Mouse (Mus musculus) small intestine, adult 2 months (tissue): Measurements from ENCODE around the gene Spata33. TPM values are rescaled to one million over a fixed set of nuclear protein-coding genes. Genes with fewer than 3 reads are reported as not detected.

Experiments used
- H3K27ac ChIP-seq: fragments of 200-500 bp; 2 replicates; pipeline ENCODE4 v1.5.1; 2012; ENCODE audit warnings: low read depth, low read length, control low read depth, inconsistent platforms; ENCODE audit not compliant: insufficient read depth
- H3K27me3 ChIP-seq: fragments of 200-500 bp; 2 replicates; pipeline ENCODE4 v1.6.1; 2012; ENCODE audit warnings: mild to moderate bottlenecking, moderate library complexity, low read length, inconsistent platforms; ENCODE audit not compliant: control insufficient read depth, insufficient read depth
- H3K36me3 ChIP-seq: fragments of 200-500 bp; 2 replicates; pipeline ENCODE4 v1.6.1; 2012; ENCODE audit warnings: mild to moderate bottlenecking, low read length, control low read depth, inconsistent platforms; ENCODE audit not compliant: control insufficient read depth, insufficient read depth
- H3K4me1 ChIP-seq: fragments of 200-500 bp; 2 replicates; pipeline ENCODE4 v1.6.1; 2012; ENCODE audit warnings: low read length, inconsistent platforms, mixed read lengths; ENCODE audit not compliant: control insufficient read depth, insufficient read depth, insufficient read length
- H3K4me3 ChIP-seq: fragments of 200-500 bp; 2 replicates; pipeline ENCODE4 v1.5.1; 2012; ENCODE audit warnings: low read depth, mild to moderate bottlenecking, control low read depth, inconsistent platforms, low read length, moderate library complexity
- CTCF ChIP-seq: fragments of 200-500 bp; IDR thresholded peaks from 2 replicates; pipeline ENCODE4 v1.5.1; 2012; ENCODE audit warnings: low read depth, mild to moderate bottlenecking, control low read depth, inconsistent platforms, low read length, moderate library complexity, mixed read lengths; ENCODE audit not compliant: insufficient replicate concordance, insufficient read length; ENCODE audit errors: extremely low read depth
- POLR2A ChIP-seq: fragments of 200-500 bp; IDR thresholded peaks from 2 replicates; pipeline ENCODE4 v1.6.1; 2012; ENCODE audit warnings: low read depth, mild to moderate bottlenecking, control low read depth, inconsistent platforms, low read length, moderate library complexity
- WGBS: fragments of 180-500 bp; shearing (Covaris S2); methylation state at CpG from one replicate; pipeline ENCODE4 v1.1.7; 2018; 5-methylcytosine and 5-hydroxymethylcytosine counted together
- polyA plus RNA-seq: library from polyadenylated mRNA; depleted of rRNA; stranded (reverse); fragments of >200 nt; gene quantifications from 2 replicates; pipeline ENCODE4 v1.2.3, GENCODE M21; 2012

The Spata33 gene
- polyA plus RNA-seq, 1 experiment: 0.13 TPM

DNA sequence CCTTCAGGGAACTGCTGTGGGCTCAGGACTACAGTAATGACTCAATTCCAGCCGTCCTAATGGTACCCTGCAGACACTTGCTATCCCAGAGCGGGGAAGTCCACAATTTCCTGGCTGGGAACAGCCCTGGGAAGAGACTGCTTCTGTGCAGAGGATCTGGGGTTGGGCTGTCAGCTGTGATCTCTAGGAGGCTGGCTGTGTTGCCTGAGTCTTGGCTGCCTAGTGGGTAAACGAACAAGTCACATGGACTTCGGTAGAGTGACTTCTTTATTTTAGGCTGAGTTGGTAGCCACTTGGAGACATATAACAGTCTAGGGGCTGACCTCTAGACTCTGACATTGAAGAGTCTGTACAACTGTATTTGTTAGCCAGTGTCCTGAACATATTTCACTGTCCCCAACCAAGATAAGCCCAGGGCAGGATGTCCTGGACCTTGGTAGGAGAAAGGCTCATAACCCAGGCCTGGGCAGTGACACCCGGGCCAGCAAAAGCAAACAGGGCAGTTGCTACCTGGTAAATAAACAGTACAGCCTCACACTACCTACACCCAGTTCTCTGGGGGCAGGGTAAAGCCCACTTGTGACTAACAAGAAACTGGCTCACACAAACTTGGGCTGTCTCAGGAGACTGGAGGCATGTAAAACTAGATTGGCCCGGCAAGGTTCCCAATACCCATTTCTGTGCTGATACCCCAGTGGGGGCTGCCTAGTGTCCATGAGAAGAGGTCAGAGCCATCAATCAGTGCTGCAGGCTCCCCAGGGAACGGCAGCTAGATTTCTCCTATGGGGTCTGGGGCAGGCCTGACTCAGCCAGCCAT lies 29.7 kb downstream of the Spata33 start:
- Histone ChIP-seq H3K27ac (no peak overlapping the region), H3K27me3 (no peaks in the 10 kb centered on the region), H3K36me3 (peaks cover 26% of the 10 kb centered on the region), H3K4me1 (no peaks in the 10 kb centered on the region), H3K4me3 (no peak overlapping the region)
- TF ChIP-seq CTCF (no peak), POLR2A (no peak)
- WGBS: 79% methylated on average over 7 of the region's 7 CpGs

GRCm38 (mm10) chr8:123243053-123243452 lies 30.4 kb downstream of the Spata33 start:
- WGBS: 74% methylated on average over 11 of the region's 11 CpGs

DNA sequence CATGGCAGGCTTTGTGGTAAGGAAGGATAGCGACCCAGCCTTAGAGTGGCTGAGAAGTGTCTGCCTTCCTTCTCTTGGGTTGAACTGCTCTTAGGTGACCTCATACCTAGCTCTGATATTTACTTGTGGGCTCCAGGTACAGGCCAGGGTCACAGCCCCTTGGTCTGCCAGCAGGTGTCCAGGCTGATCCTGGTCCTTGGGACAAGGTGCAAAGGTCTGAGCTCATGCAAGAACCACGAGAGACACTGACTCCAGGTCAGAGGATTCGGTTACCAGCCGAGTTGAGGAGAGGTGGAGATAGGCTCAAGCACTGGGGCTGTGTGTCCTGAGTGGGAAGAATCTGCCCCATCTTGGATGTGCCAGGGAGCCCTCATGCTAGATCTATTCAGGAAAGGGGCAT lies 31.8 kb downstream of the Spata33 start:
- TF ChIP-seq CTCF: no peak
- TF ChIP-seq POLR2A: no peak
- peaks cover 38% of the 10 kb centered on the region for H3K36me3 ChIP-seq
- H3K4me1 ChIP-seq: no peaks in the 10 kb centered on the region
- H3K27ac ChIP-seq: no peak overlapping the region
- no peaks in the 10 kb centered on the region for H3K27me3 ChIP-seq
- H3K4me3 ChIP-seq: no peak overlapping the region
- WGBS: 84% methylated on average over 4 of the region's 4 CpGs

More at GRCm38 (mm10) chr8:123243053-123243452, 30.4 kb downstream of the Spata33 start:
- Histone ChIP-seq H3K4me3 (no peak overlapping the region), H3K27ac (no peak overlapping the region), H3K27me3 (no peaks in the 10 kb centered on the region), H3K36me3 (peaks cover 34% of the 10 kb centered on the region), H3K4me1 (no peaks in the 10 kb centered on the region)
- TF ChIP-seq CTCF (no peak), POLR2A (no peak)

- H3K4me1 ChIP-seq: no peaks in the 10 kb centered on the region
- H3K36me3 ChIP-seq: peaks cover 42% of the 10 kb centered on the region
- H3K27ac ChIP-seq: no peak overlapping the region
- no peak for TF ChIP-seq CTCF
- TF ChIP-seq POLR2A: no peak
- H3K27me3 ChIP-seq: no peaks in the 10 kb centered on the region
- no peak overlapping the region for H3K4me3 ChIP-seq
- 88% methylated on average over 12 of the region's 12 CpGs for WGBS
These were observed 32.9 kb downstream of the Spata33 start for GRCm38 (mm10) chr8:123245543-123245942.

- no peaks in the 10 kb centered on the region for H3K4me1 ChIP-seq
- TF ChIP-seq POLR2A (no peak), CTCF (no peak)
- 95% methylated on average over 6 of the region's 6 CpGs for WGBS
- no peaks in the 10 kb centered on the region for H3K27me3 ChIP-seq
- H3K4me3 ChIP-seq: no peak overlapping the region
- peaks cover 47% of the 10 kb centered on the region for H3K36me3 ChIP-seq
- H3K27ac ChIP-seq: no peak overlapping the region
These were observed 35.1 kb downstream of the Spata33 start for GRCm38 (mm10) chr8:123247748-123248147.

- TF ChIP-seq POLR2A (no peak), CTCF (no peak)
- Histone ChIP-seq H3K36me3 (peaks cover 44% of the 10 kb centered on the region), H3K4me1 (no peaks in the 10 kb centered on the region), H3K27ac (no peak overlapping the region), H3K4me3 (no peak overlapping the region), H3K27me3 (no peaks in the 10 kb centered on the region)
- 84% methylated on average over 8 of the region's 8 CpGs for WGBS
These were observed 36.0 kb downstream of the Spata33 start for GRCm38 (mm10) chr8:123248596-123248995.

GRCm38 (mm10) chr8:123250940-123251339 lies 38.3 kb downstream of the Spata33 start:
- TF ChIP-seq CTCF: no peak
- no peak for TF ChIP-seq POLR2A
- peaks cover 9% of the 10 kb centered on the region; the same call in 1 of the 2 replicates for H3K4me1 ChIP-seq
- WGBS: 99% methylated on average over 5 of the region's 5 CpGs
- H3K27me3 ChIP-seq: no peaks in the 10 kb centered on the region
- H3K36me3 ChIP-seq: peaks cover 38% of the 10 kb centered on the region
- H3K27ac ChIP-seq: no peak overlapping the region
- H3K4me3 ChIP-seq: no peak overlapping the region
